Mouse (Mus musculus): Measurements from ENCODE around the gene Cd99l2.

- TF ChIP-seq CTCF (IDR thresholded peaks at IDR 0.05; ENCODE audit: control insufficient read depth, insufficient read depth, insufficient replicate concordance, low read depth, low read length), result no peak
- TF ChIP-seq POLR2A (IDR thresholded peaks at IDR 0.05; ENCODE audit: control insufficient read depth, low read depth, low read length), result no peak
Observed at GRCm38 (mm10) chrX:71540821-71541510, 48.3 kb upstream of the Cd99l2 start.
